Mouse (Mus musculus) bone marrow macrophage, adult 2 months (primary cell): ENCODE results near the gene Abcb11.

Experiments used
- CTCF ChIP-seq: IDR thresholded peaks from 2 replicates; pipeline ENCODE4 v1.5.1; 2012; ENCODE audit warnings: low read depth, mild to moderate bottlenecking, low read length, moderate library complexity
- POLR2A ChIP-seq: IDR thresholded peaks from 2 replicates; pipeline ENCODE4 v1.6.1; 2012; ENCODE audit warnings: mild to moderate bottlenecking, low read depth, low read length, borderline replicate concordance

- TF ChIP-seq CTCF (no peak), POLR2A (no peak)
Observed at GRCm38 (mm10) chr2:69386118-69386871, 43.9 kb upstream of the Abcb11 start.
